Mouse (Mus musculus) erythroblast, embryonic 14.5 days (primary cell): ENCODE results near the gene Limk2.

Experiments used
- GATA1 ChIP-seq: IDR thresholded peaks from 2 replicates; pipeline ENCODE4 v1.6.1; 2012; ENCODE audit warnings: low read length, inconsistent platforms, mixed read lengths
- TAL1 ChIP-seq: IDR thresholded peaks from 3 replicates; pipeline ENCODE4 v1.6.1; 2012; ENCODE audit warnings: low read length, inconsistent platforms, mixed read lengths

DNA sequence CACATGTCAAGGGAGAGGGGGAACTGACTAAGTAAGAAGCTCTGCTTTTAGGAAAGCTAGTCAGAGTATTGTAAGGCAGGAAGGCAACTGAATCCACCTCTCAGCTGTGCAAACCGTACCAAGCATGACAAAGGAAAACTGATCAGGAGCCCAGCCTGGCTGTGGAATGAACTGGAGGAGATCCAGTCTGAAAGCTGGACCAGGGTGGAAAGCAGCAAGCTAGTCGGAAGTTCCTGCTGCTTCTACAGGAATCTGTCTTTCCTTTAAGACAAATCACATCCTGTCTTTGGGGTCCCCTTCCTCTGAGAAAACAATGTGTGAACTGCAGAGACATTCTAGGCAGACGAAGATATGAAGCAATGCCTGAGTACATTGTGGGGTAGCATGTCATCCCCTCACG is 9.8 kb upstream of the Limk2 start:
- no peak for TF ChIP-seq GATA1
- TF ChIP-seq TAL1, result no peak
